Mouse (Mus musculus): ENCODE data around the gene Fezf1.

The Fezf1 gene

DNA sequence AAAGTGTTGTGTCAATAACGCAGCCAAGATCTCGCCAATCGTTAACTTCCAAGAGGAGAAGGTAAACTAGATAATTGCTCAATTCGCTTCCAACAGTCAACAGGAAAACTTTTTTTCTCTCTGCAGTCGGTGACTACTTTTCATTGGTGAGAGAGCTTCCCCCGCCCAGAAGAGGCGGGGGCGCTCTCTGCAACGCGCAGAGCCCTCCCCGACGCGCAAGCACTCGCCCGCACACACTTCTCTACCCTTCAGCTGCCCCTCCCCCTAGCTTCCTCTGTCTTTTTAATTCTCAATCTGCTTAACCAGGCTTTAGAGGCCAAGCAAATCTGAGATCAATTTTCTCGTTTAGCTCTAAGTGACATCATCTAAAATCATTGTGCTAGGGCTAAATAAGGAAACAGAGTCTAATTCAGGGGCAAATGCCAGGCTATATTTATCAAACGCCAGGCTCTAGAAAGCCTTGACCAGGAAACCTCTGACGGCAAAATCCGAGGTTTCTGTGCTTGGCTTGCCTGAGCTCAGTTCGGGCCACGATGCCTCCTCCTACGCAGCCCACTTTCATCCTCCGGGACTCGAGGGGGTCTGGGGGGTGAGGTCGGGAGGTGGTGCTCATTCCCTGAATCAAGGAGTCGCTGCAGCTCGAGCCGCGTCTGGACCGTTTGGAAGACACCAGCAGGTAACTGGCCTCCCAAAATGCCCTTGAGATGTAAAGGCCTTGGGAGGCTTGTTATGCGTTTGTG, at the start of gene Fezf1:
Gene Fezf1 (minus strand): TSS at position 50 of the 740 bp plus-strand sequence.
- DNase-seq = no peak

DNA sequence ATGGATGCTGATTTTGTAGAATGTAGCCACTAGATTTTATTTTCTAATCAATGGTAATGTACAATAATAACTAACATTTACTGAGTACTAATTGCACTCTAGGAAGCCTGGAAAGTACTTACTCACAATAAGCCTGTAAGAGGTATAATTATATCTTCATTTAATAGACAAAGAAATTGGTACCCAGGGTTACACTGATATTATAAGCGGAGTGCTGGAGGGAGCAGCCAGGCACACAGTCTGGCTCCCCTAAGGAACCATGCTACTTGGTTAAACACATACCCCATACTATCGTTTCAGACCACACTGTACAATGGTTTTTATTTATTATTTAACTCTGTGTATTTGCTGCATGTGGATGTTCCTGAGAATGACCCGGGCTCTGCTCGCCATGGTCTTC, 46.5 kb upstream of the Fezf1 start:
- DNase-seq = no peak

DNA sequence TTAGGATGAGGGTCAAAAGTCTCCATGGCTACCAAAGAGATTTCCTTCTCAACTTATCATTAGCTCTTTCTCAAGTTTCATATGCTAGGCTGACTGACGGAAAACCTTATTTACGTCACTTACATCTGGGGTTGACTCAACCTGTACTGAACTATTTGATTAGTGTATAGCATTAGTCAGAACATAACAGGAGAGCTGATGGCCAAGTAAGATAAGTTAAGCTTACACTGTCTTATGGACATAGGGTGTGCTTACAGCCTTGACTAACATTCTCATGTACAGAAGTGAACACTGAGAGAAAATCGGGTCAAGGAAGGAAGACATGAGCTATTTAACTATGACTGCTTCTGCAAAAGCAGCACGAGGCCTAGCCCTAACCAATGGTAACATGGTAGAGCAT, 40.6 kb upstream of the Fezf1 start:
- DNase-seq = no peak

DNA sequence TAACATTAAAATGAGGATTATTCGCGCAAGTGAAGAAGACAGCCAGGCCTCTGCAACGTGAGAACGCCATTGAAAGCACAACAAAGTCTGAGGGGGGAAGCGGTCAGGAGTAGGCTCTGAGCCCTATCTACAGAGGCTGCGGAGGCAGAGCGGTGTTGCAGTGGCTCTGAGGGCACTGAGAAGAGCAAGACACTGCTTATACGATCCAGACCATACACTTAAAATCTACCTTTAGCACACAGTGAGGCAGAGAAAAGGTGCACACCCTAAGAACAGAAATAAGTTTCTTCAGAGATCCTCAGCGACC, 33.3 kb upstream of the Fezf1 start:
- no peak for DNase-seq

DNA sequence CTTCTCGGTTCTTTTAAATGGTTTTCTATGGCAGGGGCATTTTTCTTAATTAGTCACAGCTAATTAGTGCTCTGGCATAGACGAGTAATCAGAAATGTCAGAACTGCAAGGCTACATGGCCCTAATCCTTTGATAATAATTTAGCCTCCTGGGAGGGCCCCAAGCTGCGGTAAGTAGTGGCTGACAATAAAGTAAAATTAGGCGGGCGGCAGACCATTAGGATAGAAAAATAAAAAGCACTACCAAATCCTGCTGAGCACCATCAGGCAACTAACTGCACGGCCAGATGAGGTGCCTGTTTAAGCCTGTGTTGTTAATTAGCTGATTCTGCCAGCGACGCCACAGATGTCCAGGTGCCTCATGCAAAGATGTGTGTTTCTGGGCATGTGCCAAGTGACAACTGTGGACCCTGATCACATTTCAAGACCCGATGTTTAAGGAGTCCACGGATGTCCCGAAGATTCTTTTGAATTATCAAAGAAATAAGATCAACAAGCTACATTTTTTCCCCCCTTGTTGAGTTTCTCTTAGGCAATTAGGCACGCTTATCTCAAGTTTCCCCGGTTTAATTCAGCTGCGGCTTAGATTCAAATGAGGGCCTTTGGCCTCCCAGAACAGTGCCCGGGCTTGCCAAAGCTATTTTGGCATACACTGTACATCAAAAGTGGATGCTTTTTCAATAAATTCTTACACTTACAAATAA, 32.8 kb upstream of the Fezf1 start:
- DNase-seq = no peak

DNA sequence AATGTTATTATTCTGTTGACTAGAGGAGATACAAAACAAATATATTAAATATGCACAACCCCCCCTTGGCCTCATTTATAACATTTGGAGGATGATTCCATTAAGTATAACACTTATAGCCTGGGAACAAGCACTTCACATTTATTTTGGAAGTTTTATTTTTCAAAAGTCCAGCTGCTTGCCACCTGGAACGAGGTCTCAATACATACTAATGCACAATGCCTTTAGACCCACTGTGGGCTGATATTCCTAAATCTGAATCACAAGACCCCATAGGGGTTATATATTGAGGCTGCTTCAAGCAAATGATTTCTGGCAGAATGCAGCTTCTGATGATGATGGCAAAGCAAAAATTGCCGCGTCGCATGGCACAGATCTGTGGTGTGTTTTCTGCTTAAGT, 25.3 kb upstream of the Fezf1 start:
- no peak for DNase-seq

DNA sequence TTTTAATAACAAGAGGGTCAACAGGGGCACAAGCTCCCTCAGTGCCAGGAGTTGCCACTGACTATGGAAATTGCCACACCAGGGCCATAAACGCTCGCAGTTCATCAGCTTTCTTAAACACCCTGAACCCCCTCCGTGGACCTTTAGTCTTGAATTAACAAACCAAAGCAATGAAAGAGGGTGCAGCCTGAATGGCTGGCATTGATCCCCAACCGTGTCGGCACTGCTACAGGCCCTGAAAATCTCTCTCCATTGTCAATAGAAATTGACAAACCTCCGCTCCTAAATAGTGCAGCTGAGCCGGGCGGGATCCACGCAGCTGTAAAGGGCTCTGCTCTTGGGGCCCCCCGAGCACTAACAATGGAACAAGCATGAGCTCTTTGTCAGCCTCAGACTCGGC, 24.8 kb upstream of the Fezf1 start:
- DNase-seq = no peak

DNA sequence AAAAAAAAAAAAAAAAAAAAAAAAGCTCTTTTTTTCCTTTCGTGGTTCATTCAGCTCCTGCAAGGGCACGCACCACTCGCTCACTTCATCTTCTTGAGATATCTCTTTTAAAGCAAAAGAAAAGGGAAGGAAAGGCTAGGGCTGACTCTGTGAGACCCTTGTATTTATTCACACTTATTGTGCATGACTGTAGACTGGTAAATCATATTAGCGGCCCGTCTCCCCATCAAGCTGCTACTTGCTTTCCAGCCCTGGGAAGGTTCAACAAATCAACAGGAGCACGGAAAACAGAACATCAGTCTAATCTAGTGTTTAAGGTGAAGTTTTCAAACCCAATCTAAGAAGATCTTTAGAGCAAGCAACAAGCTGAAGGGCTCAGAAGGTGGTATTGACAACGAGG, 24.4 kb upstream of the Fezf1 start:
- no peak for DNase-seq

DNA sequence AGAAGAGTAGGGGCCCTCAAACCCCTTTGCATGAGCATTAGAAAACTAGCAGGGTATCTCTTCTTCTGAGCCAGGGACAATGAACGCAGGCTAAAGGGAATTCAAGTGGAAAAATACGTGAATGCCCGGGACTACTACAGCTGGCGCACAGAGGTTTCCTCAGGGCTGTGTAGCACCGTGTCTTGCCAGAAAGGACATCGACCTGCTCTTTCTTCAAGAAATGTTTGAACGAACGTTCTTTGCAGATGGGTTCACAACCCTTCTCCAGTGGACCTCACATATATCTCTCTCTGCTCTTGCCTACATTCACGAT, 12.5 kb upstream of the Fezf1 start:
- no peak for DNase-seq

DNA sequence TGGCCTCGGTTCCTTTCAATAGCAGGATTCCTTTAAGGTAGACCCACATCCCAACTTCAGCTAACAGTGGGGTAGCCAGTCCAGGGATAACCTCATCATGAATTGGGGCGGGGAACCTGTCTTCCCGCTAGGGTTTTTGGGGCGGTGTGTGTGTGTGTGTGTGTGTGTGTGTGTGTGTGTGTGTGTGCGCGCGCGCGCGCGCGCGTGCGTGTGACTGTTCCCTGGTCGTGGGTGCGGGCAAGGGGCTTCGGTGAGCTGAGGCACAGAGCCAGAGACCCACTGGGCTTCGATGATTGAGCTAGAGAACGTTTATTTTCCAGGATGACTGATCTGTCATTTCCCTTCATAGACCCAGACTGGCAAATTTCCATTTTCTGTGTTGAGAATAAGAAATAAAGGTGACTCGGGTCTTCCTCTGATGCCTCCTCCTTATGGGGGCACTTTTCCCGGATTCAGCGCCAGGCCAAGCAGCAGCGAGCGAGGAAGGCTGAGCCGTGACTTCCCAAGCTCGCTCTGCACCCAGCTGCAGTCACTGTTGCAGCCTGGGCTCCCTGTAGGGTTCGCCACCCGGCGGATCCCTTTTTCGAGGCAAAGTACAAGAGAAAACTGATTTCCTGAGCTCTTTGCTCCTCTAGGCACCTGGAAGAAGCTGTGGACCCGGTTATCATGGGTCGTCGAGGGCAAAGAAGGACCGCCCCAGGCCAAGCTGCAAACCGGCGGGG, 12.0 kb upstream of the Fezf1 start:
- DNase-seq = no peak

DNA sequence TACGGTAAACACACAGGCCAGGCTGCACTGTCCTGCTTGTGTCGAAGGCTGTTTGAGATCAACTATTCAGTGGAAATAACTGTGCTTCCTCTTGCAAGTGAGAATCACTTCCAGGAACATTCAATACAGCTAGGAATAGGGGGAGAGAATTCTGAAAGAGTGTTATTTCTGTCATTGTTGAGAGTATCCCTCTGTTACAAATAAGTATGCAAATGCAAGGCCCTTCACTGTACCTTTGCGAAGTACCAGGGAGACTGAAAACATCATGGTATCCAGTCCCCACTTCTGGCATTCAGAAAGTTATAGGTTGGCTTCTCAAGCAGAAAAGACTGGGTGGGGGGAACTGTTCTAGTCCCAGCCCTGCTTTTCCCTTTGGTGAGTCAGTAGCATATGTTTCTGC, 9.8 kb upstream of the Fezf1 start:
- DNase-seq = no peak

DNA sequence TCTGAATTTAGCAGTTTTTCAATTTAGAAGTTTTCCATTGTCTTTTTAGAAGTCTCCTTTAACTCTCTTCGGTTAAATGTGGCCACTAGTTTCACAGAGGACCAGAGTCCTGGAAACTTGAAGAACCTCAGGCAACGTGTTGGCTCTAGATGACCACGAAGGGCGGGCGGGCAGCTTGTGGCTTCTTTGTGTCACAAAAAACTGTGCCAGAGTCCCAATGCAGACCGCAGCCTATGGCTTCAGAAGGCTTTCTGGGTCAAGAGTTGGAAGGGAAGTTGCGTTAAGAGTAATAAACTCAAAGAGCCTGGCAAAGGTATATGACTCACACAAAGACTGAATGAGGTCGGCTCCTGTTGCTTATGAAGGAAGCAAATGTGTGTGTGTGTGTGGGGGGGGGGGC, 7.0 kb upstream of the Fezf1 start:
- no peak for DNase-seq

DNA sequence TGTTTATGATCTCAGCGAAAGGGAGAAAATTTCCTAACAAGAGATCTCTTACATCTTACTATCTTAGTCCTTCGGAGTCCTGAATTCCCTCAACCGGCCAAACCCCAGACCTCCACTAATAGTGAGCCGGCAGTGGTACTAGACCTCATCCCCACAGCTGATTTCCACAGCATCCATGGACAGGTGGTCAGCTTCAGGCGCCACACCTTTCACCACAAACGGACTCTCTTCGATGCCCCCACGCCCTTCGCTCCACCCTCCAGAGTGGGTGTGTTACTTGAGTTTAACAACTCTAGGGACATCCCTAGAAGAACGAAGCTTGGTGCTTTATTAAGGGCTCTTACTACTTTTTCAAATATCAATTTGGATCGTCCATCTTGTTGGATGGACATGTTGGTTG, 6.5 kb upstream of the Fezf1 start:
- DNase-seq = no peak

DNA sequence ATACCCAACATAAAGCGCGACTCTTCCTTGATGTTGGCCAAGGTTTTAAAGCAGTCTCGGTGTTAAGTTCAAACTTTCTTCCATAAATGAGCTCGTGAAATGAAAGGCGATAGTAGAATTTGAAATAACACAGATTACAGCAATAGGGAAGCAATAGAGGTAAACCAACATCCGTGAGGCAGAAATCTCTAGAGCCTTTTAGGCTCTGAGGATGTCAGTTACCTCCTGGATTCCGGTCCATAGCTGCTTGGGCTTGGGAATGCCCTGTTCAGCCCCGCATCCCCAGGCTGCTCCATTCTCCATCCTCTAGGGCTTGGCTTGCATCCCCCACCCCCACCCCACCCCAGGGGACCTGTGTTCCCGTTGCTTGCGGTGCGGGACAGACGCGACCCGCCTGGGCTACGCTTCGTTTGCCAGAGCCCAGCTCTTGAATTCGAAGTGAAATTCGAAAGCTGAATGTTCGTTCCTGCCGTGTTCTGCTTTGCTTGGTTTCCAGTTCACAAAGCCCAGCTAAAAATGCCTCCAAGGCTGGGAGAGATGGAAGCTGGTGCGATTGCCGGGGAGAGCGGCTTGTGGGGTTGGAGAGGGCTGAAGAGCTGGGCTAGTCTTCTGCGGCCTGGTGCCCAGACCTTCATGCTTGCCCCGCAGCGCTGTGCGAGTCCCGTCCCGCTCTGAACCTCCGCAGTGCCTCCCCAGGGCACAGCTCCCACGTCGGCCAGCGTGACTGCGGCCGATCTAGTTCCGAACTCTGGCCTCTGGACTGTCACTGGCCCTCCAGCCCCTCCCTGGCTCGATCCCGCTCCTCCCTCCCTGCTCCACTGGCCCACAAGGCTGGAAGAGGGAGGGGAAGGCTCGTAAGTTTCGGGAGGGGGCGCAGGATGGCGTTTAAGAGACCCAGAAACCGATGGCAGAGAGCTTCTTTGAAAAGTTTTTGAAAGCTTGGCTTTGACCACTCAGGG, 5.5 kb upstream of the Fezf1 start:
- DNase-seq = no peak

DNA sequence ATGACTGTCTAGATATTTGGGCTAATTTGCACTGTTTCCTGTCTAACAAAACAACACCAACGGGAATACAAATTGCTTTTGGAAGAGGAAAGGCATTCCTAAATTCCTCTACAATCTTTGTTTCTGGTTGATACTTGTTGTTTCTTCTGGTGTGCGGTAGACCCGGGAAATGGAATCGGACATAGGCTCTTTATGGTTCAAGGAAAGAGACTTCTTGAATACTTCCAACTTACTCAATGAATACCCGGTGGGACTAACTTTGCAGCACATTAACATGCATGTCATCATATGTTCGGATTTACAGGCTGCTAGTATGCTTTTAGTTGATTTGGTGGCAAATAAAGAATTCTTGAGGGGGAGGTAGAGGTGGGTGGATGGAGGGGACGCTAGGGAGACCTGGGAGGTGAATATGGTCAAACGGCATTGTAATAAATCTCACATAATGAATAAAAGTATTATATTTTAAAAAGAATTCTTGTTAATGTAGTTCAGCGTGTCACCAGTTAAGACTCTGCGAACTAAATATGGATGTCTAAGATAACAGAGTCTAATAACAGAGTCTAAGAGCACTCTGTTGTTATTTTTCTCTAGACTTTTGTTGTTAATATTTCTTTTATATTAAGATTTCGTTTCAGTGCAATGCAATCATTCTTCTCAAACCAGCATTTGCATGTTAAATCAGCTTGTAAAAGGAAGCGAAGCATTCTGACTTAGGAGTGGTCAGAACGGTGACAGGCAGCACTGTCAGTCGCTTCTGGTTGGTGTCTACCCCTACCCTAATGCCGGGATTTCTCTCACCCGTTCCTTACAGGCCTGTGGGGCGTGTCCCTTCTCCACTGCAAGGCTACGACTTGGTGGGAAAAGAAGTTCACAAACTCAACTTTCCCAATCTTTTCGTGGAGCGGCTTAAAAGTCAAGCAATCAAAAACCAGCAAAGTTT, 4.3 kb upstream of the Fezf1 start:
- no peak for DNase-seq

DNA sequence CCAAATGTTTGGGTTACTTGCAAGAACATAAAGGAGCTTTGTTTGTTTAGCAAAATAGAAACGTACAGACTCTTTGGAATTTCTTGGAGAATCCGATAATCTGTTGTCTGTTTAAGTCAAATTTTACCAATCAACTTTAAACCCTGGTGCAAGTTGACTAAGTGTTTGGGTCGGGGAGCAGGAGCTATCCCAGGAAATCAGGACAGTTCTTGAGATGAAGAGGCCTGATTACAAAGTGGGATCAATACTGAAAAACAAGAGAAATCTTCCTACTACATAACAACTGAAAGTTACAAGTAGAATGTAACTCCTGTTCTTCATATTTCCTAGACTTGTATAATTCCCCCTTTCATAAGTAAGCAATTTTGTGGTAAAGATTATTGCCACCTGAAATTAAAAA, 3.3 kb upstream of the Fezf1 start:
- no peak for DNase-seq

DNA sequence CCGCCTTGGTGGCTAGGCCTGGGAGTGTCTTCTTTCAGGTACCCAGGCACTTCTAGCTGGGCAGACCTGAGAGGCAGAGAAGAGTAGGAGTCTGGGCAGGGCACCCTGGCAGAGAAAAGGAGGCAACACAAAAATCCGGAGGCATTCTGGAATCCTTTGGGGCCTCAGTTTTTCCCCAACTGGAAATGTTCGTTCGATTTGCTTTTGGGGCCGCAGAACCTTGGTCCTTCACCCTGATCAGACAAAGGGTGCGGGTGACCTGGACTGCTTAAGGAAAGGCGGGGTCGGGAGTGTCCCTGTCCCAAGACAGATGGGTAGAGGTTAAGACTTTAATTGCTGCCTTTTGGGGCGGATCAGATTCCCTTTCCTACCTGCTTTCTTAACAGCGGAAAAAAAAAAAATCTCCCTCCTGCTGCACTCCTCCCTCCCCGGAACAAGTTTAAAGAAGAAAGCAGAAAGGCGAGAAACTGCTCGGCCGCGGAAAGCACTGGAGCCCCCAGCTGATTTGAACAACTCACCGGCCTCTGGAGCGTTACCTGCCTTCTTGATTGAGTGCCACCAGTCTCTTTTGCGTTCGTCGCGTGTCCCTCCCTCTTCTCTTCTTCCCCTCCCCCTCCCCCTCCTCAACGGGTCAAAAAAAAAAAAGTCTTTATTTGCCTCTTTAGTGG, 2.3 kb upstream of the Fezf1 start:
- DNase-seq = no peak

DNA sequence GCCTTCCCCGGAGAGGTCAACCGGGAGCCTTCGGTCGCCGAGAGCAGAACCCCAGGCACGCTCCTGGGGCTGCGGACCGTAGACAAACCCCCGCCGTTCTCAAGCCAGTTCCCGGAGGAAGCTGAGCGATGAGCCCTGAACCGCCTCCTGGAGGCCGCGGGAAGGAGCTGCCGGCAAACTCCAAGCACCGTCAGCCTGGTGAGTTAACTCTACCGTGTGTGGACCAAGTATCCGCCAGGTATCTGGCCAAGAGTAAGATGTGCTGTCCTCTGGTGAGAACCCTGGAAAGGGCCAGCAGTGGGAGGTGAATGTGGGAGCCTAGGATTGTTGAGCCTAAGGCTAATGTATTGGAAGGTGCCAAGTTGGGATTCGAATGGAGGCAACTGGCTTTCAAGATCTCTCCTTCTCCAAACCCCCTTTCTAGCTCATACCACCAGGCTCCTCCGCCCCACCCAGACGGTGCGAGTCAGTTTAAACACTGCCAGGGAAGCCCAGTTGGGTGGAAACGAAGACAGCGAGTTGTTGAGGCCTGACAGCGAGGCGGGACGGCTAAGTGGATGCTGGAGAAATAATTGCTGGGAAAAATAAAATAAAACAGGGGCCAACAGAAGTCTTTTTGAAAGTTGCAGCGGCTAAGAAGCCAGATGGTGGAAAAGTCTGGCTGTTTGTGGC, 1.6 kb upstream of the Fezf1 start:
- DNase-seq = no peak

DNA sequence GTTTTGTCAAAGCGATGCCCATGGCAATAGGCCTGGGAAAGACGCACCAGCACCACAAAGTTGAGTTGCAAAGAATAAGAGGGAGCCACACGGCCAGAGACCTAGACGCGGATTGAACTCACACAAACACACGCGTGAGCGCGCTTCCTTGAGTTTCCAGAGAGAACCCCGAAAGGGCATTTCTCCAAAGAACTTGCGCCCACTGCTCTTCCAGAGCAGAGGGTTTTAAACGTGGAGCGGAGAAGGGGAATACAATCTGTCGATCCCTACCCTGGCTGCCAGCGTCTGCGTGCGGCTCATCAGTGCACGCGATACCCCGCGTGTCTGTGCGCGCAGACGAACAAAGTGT, 865 bp upstream of the Fezf1 start:
- DNase-seq = no peak

DNA sequence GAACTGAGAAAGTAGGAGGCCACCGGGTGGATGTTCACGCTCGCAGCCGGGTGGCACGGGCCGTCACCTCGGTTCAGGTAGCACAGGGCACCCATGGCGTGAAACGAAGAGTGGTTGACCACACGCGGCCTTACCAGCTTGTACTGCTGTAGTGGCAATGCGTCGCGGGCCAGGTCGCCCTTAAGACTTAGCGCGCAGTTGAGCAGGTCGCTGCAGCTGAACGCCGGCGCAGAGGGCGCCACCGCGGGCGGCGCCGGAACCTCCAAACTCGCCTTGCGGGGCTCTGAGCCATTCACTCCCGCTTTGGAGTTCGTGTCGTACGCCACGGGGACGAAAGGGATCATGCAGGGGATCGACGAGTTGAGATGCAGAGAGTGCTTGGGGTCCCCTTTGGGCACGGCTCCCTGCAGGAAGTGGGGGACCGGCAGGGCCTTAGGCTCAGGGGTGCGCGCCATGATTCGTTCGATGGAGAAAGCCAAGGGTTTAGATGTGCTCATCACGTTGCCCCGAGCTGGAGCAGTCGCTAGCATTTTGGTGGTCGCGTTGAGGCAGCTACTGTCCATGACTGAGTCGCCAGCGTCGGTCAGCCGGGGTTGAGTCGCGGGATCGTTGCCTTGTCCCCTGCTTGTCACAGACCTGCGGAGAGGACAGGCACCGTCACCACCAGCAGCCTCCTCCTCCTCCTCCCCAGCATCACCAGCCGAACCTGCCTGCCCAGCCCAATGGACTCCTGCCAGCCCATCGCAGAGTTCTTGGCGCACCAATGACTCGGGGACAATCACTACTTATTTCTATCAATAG, 450 bp downstream of the Fezf1 start:
- DNase-seq = no peak

Data from spleen, adult 18-20 months (tissue).